Mouse (Mus musculus) Muller cell, postnatal 12 days (primary cell): ENCODE results near the gene Gm10663.
A peak's percentile ranks its signal among the peaks of the same experiment; 100 is the strongest.

Source experiments
- DNase-seq: peaks from one replicate; pipeline ENCODE4 v3.0.0-alpha.2; 2015; ENCODE audit errors: inconsistent ontology term

The Gm10663 gene

DNA sequence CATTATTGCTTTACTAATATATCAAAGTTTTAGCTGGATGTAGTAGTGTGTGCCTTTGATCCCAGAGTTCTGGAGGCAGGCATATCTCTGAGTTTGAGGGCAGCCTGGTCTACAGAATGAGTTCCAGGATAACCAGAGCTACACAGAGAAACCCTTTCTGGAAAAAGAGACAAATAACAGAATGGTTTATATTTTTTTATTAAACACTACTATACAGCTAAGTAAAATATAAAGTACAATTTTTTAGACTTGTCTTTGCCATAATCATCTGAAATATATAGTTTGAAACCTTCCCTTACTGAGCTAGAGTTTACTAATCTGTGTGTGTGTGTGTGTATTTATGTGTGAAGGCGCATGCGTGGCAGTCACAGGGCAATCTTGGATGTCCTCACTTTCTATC is at the start of gene Gm10663:
Gene Gm10663 (plus strand): TSS at position 301 of the 400 bp plus-strand sequence.
- no peak for DNase-seq

DNA sequence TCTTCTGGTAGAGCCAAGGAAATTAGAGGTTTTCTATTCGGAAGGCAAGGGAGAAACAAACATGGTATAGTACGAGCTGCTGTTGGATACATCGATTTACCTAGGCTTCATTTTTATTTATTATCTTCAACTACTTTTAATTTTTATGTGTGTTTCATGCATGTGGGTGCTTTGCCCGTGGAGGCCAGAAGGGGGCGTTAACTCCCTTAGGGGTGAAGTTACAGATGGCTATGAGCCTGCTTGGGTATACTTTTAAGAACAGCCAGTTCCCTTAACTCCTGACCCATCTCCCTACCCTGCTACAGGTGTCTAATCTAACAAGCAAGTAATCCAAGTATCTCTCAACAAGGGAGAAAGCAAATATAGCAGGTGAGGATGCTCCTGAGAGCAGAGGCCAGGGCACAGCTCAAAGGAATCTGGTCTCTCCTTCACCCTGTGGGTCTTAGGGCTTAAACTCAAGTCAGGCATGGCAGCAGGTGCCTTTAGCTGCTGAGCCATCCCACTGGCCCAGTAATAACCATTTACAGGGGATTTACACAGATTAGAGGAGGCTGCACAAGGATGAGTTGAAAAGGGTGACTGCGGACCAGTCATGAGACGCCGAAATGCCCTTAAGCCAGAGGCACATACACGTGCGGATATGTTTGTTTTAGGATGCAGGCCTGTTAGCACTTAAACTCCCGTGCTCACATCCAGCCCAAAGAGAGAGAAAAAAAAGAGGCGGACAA is 45.7 kb upstream of the Gm10663 start:
- no peak for DNase-seq

DNA sequence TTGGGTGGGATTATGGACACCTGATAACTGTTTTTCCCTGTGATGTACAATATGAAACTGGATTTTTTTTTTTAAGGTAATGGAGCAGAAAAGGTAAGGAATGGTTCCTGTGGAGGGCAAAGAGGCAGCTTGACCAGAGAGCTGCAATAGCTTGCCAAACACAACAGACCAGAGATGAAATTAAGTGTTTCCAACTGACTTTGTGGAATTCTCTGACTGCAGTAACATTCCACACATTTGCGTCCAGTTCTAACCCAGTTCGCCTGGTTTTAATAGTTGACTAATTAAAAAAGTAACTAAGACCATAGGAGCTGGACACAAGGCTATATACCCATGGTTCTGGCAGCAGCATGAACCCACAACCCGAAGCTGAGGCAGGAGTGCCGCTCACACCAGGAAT is 45.1 kb upstream of the Gm10663 start:
- DNase-seq = no peak

DNA sequence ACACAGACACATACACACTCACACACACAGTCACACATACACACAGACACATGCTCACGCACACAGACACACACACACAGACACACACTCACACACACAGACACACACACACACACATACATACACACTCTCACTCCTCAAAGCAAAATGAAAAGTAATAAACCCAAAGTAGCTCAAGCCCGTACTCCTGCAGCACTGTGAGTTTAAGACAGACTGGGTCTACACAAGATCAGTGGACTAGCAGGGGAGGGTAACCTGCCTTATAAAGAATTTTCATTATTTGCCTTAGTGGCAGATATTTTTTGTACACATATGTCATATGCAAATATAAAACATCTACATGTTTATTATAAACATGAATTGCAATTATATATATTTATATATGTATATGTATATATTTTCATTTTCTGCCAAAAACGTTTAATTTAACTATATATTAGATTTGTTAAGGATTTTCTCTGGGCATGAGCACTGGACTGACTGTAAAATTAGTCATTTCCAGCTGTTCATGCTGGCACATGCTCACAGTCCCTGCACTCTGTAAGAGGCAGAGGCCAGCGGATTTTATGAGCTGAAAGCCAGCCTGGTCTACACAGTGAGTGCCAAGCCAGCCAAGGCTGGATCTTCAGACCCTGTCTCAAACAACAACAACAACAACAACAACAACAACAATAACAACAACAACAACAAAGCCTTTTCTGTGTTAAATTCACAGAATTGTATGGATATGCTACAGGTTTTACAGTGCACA is 43.9 kb upstream of the Gm10663 start:
- DNase-seq = no peak

DNA sequence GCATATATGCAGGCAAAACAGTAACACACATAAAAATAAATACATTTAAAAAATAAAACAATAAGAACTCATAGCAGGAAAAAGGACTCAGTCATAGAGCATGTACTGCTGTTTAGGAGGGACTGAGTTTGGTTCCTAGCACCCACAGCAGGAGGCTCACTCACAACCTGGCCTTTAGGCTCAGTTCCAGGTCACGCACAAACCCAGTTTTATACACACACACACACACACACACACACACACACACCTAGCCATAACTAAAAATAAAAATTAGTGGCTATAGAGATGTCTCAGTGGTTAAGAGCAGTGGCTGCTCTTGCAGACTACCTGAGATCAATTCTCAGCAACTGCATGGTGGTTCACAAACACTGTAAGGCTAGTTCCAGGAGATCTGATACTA is 42.7 kb upstream of the Gm10663 start:
- DNase-seq = no peak

DNA sequence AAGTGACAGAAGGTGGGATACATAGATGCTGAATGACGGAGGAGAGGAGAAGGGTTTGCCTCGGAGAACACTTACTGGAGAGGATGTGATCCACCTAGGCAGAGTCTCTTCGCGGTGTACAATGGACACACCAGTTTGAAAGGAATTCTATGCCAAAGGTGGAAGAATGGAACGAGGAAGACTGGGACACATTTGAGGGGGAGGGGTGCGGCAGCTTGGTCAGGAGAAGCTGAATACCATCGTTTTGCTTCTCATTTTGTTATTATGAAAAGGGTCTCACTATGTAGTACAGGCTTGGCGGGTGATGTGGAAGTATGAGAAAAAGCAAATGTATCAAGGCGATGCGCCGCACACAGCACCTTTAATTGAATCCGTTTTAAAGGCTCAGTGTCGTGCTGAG is 41.8 kb upstream of the Gm10663 start:
- no peak for DNase-seq

DNA sequence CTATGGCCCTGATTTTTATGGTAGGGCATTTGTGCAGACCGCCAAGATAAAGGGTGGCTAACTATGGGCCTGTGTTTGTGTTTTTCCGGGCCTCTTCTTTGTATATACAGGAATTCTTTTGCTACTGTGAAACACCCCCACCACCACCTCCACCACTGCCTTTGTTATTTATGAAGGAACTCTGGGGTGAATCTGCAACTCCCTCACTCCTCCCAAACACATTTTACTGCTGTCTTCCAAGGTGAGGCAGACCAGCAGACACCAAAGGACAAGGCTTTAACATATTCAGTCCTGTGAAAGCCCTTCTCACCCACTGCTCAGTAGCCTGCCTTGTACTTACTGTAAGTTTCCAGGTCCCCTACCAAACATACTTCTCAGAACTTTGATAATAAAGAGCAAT is 40.7 kb upstream of the Gm10663 start:
- no peak for DNase-seq

DNA sequence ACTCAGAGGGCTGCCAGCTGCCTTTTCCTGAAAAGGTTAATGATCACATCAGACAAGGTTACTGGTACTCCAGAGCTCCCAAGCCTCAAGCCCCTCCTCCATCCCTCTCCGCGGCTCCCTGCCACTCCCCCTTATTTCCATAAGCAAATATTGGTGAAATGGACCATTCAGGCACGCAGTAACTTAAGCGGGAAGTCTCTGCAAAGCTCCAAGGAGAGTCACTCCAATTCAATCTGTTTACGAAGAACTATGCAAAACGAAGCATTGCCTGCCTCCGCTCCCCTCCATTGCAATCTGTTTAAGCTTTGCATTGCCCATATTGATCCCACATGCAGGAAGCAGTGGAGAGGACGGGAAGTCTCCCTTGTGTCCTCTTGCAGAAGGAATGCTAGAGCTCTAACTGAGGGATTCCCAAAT is 37.7 kb upstream of the Gm10663 start, which contains the start of gene Apela:
Gene Apela (minus strand): TSS at position 220 of the 417 bp plus-strand sequence.
- peak; percentile 52 for DNase-seq

DNA sequence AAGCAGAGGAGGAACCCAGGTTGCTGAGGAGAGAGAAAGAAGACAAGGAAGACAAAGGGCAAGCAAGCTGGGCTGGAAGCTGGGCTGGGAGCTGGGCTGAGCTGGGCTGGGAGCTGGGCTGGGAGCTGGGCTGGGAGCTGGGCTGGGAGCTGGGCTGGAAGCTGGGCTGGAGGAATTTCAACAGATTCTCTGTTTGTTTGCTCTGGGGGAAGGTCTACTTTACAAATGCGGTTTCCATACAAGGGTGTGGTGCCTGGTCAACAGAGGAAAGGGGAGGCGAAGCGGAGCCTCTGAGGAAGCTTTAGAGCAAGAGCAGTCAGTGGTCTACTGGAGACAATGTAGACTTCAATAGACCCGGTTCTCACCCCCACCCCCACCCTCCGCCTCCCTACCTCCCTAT is 28.3 kb upstream of the Gm10663 start:
- no peak for DNase-seq

DNA sequence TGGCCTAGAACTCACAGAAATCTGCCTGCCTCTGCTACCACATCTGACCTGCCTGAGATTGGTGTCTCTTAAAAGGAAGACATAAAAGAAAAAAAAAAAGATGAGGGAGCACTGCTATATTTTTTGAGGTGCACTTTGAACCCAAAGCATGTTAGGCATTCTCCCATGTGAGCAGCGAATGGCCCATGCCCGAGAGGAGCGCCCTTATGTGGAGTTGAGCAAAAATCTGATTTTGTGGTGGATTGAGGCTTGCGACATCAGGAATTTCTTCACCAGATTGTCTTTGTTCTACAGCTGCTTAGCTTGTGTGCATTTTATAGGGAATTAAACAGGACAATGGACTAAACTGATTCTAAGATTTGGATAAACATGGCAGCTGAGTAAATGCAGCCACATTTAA is 27.6 kb upstream of the Gm10663 start:
- DNase-seq = no peak

DNA sequence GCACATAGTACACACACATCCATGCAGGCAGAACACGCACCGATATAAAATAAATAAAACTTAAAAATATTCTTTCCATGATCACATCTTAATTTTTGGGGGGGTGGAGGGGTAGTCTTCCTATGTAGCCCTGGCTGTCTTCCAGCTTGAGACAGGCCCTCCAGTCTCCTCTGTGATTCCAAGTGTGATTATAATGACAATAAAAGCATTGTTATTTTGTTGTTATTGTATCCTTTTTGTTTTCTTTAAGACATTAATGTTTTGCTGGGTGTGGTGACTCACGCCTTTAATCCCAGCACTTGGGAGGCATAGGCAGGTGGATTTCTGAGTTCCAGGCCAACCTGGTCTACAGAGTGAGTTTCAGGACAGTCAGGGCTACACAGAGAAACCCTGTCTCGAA is 27.0 kb upstream of the Gm10663 start:
- no peak for DNase-seq

DNA sequence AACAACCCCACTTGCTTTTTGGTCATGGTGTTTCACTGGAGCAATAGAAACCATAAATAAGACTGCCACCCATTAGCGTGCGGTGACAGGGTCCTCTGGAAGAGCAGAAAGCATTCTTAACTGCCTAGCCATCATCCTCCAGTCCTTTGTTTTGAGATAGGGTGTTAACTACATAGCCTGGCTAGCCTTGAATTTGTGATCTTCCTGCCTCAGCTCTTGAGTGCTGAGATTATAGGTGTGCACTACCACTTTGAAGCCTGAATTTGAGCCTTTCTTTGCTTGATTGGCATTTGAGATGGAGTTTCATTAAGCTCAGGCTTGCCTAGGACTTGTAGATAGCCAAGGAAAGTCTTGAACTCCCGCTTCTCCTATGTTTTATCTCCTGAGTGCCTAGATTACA is 21.3 kb upstream of the Gm10663 start:
- DNase-seq = no peak

DNA sequence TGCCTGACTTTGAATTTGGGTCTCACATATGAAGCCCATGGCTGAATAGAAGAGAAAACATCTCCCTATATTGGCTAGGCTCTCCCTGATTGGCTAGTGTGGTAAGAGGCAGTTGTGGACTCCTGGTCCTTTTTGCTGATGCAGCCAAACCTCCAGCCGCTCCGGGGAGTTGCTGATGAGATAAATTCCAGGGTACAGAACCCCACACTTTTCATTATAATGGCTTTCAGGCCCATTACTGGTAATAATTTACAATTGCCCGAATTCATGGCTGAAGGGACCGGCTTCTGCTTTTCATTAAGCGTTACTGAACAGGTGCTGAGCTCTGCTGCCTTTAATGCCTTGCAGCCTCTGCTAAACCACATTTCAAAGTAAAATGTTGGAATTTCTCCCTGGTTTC is 20.9 kb upstream of the Gm10663 start:
- no peak for DNase-seq

DNA sequence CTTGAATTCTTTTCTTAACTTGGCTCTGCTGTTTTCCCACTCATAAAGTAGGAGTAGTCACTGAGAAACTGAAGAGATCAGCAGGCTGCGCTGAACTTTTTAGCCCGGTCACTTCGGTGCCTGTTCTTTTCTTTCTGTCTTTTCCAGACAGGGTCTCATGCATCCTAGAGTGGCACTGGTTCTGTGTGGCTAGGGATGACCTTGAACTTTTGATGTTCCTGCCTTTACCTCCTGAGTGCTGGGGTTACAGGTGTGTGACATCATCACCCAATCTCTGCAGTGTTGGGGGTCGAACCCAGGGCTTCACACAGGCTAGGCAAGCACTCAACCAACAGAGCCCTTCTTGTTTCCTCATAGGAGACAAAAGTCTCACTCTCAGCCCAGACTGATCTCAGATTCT is 18.1 kb upstream of the Gm10663 start:
- DNase-seq = no peak

DNA sequence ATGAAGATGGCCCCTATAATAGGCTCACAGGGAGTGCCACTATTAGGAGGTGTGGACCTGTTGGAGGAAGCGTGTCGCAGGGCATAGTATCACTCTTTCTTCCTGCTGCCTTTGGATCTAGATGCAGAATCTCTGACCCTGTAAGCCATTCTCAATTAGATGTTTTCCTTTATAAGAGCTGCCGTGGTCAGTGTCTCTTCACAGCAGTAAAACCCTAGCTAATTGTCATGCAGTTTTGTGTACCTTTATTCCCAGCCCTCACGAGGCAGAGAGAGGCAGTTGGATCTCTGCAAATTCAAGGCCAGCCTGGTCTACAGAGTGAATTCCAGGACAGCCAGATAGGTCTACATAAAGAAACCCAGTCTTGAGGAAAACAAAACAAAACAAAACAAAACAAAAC is 12.6 kb upstream of the Gm10663 start:
- DNase-seq = no peak

DNA sequence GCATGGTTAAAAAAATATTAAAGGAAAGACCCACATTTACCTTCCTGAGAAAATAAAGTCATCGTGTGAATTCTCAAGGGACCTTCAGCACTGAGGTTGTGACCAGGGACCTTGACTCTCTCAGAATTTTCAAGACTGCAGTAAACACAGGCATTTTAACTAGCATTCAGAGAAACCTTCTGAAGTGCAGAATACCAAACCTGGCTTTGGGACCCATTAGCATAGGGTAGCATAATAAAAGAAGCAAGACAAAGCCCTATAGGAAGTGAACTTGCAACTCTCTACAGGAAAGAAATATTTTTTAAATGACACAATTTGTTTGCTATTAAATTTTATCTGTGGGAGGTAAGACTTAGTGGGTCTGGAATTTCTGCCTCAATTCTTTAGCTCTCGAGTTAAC is 10.8 kb upstream of the Gm10663 start:
- DNase-seq = no peak

DNA sequence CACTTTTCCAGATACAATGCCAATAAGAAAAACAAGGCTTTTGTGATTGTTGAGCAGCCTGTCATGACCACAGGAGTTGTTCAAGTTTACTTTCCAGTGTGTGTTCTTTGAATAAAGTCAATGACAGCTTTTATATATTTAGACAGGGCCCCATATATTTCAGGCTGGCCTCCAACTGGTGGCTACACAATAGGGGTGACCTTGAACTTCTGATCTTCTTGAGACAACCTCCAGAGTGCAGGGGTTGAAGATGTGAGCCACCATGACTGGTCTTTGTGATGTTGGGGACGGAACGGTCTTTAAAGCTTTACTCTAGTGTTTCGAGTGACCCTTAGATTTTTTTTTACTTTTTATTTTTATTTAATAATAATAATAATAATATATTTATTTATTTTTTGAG is 9.2 kb upstream of the Gm10663 start:
- DNase-seq = no peak

DNA sequence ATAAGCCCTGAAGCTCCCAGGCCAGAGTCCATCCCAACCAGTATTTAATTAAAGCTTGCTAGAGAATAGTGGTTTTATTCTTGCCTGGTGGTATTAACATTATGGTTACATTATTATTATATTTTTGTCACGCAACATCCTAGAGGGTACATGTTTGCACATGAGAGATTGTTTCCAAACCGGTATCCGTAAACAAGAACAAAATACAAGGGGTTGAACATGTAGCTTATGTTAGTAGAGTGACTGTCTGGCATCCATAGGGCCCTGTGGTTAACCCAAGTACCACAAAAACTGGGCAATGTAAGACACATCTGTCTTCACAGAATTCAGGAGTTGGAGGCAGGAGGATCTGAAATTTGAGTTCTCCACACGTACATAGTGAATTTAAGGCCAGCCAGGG is 7.8 kb upstream of the Gm10663 start:
- no peak for DNase-seq

DNA sequence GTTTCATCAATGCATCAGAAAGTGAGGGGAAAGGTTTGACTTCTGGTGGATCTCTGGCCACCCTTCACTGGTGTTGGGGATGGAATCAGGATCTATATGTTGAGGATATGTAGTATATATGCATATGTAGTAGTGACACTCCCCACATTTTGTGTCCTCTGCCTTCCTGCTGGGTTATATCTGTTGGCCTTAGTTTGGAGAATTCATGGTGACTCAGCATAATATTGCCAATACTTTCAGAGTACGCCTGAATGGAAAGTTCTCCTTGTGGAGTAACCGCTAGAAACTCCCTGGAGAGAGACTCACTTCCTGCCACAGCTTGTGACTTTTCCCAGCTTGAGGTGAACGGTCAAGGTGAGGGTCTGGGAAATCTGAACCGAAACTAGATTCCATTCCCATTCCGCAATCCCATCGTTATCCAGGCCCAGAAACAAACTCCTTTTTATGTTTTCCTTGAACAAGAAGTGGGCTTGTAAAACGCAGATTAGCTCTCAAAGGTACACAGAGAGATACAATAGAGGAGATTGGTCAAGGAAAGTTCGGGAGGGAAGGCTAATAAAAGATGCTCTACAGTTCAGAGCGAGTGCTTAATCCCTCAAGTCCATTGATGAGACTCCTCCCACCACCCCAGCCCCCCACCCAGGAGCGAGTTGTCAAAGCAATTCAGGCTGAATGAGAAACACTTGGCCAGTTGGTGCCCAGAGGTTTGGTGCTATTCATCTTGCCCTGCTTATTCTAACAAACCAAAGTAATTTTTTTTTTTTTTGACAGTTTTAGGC is 7.0 kb upstream of the Gm10663 start:
- peak; percentile 3 for DNase-seq

DNA sequence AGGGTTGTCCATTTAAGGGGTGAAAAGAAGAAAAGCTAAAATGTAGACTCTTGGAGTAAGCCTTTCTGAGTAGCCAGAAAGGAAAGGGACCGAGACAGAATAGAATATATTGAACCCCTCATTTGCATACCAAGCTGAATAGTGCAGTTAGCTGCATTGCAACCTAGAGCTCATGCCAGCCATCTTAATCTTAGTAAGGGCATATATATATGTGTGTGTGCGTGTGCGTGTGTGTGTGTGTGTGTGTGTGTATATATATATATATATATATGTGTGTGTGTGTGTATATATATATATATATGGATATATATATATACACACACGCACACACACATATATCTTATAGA is 6.4 kb upstream of the Gm10663 start:
- DNase-seq = no peak

DNA sequence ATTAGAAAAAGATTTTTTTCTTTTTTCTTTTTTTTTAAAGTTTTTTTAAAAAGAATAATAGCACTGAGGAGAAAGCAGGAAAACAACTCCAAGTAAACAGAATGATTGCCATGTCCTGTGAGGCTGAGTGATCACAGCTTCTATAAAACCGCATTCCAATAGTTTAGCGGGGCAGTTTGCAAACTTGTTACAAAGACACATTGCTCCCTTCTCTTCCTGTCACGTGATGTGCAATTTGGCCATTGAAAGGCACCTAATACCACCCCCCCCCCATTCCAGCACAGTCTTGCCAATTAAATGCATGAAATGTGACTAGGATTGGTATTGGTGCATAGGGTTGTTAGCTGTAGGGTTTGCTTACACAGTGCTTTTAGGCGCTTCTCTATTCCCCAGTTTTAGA is 3.8 kb upstream of the Gm10663 start:
- DNase-seq = no peak

DNA sequence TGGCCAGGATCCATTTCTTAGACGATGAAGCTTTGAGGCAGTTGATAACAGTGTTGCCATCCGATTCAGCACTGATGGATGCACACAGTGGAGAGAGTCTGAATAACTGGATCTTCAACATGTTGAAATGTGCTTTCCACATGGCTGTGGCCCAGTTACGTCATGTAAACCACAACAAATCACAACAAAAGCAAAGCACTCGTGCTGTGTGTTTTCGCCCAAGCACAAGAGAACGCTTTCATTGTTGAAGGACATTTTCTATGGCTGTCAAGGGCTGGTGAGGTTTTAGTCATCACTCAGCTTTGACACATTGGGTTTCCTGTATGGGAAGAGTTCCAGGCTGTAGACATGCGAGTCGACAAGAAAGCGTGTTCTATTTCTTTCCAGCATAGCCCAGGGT is 5.9 kb downstream of the Gm10663 start:
- DNase-seq = no peak

DNA sequence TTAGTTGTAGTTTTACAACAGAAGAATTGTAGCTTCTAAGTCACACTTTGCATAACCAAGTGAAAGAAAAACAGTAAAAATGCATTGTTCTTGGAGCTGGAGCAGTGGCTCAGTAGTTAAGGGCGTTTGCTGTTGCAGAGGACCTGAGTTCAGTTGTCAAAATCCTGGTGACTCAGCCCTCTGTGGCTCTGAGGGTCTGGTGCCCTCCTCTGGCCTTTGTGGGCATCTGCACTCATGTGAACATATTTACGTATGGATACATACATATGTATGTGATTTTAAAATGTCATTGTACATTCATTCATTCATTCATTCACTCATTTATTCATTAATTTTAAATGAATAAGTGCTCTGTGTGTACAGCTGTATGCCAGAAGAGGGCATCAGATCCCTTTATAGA is 10.8 kb downstream of the Gm10663 start:
- no peak for DNase-seq
